Mouse (Mus musculus): Measurements from ENCODE around the gene Srprb.
A peak's percentile ranks its signal among the peaks of the same experiment; 100 is the strongest.
"Not testable (repeated sequence)": the region's sequence is repeated elsewhere in the genome, so short reads cannot be mapped to it uniquely, and the experiment has no call there.

The Srprb gene

DNA sequence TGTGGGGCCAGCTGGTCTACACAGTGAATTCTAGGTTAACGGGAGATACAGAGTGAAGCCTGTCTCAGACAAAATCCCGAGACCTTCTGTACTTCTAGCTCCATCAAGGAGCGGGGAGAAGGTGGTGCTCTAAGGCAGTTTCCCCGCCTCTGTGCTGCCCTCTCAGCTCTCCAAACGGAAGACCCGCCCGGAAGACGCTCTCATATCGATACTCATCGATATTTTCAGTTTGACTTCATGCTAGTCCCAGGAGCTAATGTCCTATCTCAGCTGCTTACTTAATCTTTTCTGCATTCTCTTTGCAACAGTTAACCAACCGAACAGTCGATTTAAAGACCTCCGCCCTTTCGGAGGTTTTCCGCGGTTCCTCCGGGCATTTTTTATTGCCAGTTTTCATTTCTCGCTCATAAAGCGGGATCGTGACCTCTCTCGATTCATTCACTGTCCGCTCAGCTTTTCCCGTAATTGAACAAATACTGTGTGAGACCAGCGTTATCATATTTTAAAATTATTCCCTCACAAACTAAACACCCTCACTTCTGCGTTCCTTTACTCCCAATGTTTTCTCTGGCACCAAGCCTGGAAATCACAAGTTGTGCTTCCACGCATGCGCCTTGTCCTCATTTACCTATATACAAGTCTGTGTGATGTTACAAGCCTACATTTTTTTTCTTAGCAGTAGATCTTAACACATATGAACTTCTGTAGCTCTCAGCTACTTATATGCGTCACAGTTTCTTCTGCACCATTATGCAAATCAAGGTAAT lies 10.9 kb upstream of the Srprb start:
- DNase-seq (ENCODE audit: low spot score in 2 of 2): no peak

DNA sequence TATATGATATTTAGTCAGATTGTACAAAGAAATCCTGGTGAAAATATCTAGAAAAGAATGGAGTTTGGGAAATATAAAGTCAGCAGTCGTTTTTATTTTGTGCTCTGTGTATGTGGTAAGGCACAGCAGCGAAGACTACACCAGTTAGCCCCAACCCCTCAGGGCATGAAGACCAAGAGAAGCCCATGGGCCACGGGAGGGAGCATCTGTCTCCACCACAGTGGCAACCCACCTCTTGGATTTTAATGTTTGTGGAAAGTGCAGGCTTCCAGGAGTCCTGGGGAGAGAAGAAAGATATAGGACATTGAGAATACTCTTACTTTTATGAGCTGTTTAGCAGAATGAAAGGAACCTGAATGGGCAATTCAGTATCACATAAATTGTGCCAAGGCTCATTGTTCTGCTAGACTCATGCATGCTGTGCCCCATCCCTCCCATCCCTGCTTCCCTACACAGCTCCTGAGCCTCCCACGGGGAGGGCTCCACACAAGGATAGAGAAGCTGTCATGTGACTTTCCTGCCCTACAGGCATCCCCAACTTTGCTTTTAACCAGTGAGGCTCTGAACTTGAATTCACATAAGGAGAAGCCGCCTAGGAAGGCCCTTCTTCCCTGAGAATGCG lies 7.0 kb upstream of the Srprb start:
- DNase-seq (ENCODE audit: low spot score in 2 of 2): no peak

DNA sequence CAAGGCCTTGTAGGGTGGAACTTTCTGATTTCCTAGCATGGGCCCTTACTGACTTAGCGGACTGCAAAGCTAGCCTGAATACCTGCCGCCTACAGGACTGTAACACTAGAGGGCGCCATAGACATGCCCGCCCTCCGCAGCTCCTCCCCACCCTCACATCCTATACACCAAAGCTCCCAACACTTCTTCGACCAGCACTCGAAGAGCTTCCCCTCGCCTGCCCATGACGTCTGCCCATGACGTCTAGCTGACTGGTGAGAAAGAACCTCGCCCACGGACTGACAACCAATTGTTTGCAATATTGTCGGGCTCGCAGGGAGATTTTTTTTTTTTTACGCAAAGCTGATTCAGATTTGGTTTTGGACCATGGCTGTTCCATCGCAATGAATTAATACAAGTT lies 5.9 kb upstream of the Srprb start:
- DNase-seq (ENCODE audit: low spot score in 2 of 2): peak; percentile 63 to 69

DNA sequence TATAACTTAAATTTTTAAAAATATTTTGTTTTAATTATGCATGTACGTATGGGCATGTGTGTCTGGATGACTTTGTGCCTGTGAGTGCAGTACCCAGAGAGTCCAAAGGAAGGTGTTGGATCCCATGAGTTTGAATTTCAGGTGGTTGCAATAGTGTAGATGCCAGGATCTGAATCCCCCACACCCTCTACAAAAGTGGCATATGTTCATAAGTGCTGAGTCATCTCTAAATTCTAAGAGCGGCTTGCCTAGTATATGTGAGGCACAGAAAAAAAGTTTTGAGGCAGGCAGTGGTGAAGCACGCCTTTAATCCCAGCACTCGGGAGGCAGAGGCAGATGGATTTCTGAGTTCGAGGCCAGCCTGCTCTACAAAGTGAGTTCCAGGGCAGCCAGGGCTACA lies 3.8 kb upstream of the Srprb start:
- no peak for DNase-seq (ENCODE audit: low spot score in 2 of 2)

DNA sequence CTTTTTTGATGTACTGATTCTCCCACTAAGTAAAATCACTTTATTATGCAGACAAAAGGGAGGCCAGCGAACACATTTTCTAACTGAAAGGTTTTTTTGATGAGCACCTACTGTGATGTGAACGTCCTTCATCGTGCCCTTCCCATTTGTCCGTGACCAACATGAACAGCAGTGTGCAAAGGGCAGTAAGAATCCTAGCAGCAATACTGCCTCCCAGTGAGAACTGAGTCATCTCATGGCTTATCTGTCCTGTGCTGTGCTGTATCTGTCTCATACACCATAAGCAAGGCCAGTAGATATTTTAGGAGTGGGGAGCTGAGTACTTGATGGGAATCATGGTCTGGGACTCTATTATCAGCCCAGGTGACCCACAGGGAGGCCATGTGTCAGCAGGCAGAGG lies 13.5 kb downstream of the Srprb start:
- no peak for DNase-seq (ENCODE audit: low spot score in 2 of 2)

DNA sequence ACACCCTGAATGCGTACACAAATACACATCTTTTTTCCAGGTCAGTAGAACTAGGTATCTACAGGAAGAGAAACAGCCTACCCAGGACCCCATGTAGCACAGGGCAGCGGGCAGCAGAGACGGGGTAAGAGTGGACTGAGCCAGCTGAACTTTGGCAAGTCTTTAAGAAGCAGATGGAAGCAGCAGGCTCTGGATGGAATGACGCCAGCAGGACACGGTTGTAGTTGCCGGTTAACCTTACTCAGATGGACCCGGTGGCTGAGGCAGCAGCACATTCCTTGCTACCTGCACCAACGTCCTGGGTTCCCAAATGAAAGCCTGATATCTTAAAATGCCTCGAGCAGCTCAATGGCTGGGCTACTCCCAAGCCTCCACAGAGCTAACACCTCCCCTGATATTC lies 15.2 kb downstream of the Srprb start:
- no peak for DNase-seq (ENCODE audit: low spot score in 2 of 2)

DNA sequence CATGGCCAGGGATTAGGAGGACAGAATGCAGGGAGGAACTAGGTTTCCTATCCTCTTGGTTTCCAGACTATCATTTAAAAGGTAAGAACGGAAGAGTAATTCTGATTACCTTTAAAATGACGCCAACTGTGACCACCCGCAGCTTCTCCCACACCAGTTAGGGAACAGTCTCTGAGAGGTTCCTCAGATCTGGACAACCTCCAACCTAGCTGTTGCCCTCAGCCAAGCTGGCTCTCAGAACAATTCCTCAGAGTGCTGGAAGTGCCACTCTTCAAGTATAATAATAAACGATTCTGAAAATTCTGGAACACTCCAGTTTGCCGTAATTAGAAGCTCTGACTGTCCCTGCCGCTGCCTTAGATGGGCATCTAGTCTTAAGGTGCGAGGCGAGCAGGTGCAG lies 16.0 kb downstream of the Srprb start:
- DNase-seq (ENCODE audit: low spot score in 2 of 2): no peak

DNA sequence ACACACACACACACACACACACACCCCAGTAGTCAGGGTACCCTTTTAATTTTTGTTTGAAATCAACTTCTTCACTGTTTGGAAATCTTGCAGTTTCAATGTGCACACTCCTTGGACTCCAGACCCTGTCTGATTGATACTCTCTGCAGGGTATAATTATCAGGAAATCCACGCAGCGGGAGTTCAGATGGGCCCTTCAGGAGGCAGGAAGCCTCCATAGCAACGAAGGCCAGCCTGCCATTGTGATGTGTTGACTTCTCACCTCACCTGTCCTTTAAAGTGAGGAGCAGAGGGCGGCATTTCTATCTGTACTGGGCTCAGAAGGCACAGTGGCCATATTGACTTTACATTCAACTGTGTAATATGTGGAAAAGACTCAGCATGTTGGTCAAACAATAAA lies 17.1 kb downstream of the Srprb start:
- DNase-seq (ENCODE audit: low spot score in 2 of 2): no peak

DNA sequence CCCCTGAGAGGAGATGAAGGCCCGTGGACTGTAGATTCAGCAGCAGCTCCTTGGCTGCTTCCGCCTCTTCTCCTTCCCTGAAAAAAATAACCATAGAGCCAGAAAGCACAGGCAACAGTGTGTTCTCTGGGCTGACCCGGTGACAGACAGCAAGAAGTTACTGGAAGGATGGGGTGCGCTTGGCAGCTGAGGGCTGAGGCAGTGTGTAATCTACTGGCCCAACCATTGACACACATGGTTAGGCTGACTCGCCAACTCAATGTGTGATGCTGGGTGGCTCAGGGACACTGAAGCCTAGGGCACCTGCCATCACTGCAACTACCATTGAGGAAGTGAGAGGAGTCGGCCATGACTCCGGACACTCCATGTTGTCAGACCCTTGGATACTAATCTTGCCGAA lies 20.1 kb downstream of the Srprb start:
- DNase-seq (ENCODE audit: low spot score in 2 of 2): no peak

DNA sequence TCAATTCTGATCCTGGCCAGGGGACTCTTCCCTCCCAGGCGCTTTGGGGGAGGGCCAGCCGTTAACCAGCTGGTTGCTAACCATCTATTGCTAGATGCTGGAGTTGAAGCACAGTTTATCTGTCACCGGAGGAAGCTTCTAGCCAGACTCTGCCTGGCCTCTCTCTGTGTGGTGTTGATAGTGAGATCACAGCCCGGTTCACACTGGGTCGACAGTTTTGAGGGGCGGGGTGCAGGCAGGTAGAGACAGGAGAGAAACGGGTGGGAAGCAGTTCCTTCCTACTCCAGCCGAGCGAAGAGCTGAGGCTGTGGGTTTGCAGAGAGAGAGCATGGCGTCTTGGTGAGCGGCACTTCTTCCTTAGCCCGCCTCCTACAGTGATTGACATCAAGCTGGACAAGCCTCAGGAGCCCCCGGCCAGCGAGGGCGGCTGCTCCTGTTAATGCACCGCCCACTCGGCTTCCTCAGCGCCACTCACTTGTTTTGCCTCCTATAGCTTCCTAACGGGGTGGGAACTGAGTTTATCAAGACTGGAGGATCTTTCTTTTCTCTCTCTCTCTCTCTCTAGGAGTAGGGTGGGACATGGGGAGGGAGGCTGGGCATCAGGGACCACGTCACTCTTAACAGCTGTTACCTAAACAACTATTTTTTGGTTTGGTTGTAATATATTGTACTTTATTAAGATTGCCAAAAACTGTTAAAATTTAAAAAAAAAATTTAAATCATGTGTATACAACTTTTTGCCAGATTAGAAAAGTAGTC lies 21.0 kb downstream of the Srprb start:
- peak; percentile 51 to 67 for DNase-seq (ENCODE audit: low spot score in 2 of 2)

DNA sequence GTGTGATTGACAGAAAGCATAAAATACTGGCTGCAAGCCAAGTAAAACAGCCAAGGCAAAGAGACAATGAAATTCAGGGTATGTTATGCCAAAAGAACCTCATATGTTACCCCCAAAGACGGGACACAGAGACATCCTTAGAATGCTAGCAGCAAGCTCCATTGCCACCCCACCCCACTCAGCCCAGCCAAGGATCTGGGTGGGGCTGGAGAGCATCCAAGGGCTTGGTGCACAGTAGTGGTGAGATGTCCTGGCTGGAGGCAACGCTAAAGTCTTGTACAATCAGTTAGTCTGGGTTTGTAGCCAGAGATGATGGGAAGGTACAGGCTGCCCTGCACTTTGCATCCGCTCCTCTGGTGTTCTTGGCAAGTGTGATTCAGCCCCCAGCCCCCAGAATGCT lies 21.6 kb downstream of the Srprb start:
- DNase-seq (ENCODE audit: low spot score in 2 of 2): no peak

DNA sequence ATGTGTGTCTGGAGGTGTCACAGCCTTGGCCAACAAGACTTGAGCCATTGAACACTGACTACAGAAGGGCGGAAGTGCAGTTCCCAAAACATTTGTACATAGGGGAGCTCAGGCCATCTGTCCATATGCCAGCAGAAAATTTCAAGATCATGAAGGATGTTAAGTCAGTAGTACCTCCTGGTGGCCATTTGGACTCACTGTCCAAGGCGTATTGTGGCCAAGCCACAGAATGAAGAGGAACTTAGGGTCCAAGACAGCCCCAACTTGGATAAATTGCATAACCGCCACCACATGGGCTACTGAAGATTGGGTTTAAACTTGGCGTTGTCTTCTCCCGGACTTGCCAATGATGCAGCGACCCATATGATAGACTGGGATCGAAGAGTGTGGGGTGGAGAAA lies 26.2 kb downstream of the Srprb start:
- DNase-seq (ENCODE audit: low spot score in 2 of 2): no peak

DNA sequence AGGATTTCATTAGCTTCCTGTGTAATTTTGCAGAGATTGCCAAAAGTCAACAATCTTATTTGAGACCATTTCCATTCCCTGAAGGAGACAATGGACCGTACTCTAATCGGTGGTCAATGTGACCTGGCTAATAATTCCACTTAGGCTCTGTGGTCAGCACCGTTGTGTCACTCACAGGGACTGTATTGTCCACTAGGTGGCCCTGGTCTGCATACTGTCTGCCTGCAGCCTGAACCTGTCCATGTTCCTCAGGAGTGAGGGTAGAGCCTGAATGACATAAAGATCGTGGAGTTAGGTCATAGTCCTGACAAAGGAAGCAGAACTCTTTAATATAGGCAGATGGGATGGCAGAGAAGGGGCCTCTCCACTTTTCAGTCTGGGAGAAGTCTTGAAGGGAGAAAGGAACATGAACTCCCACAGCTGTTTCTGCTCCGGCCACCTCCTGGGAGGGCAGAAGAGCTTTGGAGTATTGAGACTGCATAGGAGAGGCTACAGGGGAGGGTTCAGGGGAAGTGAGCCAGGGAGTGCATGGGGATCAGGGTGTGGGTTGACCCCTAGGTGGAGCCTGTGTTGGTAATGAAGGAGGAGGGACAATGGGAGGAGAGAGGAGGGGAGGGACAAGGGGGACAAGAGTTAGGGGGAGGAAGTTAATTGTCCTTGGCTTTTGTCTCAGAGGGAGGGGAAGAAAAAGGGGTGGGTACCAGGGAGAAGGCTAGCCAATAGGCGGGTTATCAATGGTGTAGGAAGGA lies 27.0 kb downstream of the Srprb start:
- no peak for DNase-seq (ENCODE audit: low spot score in 2 of 2)

DNA sequence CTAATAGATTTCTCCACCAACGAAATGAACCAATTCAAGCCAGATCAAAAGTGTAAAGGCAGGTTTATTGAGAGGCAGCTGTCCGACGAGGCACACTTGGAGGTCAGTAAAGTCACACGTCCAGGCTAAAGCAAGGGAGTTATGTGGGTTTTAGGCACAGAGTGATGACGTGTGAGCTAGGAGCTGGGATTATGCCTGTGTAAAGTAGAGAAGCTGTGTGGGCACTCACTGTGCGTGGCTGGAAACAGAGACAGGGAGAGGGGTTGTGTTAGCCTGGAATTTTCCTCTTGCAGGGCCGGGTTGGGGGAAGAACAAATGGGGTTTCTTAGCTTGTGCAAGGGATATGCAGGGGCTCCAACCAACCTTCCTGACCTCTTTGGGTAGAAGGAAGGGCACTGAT lies 33.2 kb downstream of the Srprb start:
- peak; percentile 45 to 62 for DNase-seq (ENCODE audit: low spot score in 2 of 2)

DNA sequence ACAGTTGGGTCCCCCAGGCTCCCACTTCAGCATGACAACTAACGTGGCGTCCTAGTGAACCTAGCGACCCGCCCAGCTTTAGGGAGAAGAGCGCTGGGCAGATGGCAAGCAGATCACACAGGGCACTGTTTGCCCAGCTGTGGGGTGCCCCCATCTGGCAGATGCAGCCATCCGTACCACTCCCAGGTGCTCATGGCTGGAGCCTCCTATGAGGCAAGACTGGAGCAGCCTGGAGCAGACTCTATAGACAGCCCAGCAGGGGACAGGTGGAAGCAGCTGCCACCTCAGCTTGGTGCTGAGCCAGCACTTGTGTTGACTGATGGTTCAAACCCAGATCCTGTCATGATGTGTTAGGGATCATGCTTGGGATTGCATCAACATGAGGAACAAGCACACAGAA lies 33.9 kb downstream of the Srprb start:
- DNase-seq (ENCODE audit: low spot score in 2 of 2): no peak

DNA sequence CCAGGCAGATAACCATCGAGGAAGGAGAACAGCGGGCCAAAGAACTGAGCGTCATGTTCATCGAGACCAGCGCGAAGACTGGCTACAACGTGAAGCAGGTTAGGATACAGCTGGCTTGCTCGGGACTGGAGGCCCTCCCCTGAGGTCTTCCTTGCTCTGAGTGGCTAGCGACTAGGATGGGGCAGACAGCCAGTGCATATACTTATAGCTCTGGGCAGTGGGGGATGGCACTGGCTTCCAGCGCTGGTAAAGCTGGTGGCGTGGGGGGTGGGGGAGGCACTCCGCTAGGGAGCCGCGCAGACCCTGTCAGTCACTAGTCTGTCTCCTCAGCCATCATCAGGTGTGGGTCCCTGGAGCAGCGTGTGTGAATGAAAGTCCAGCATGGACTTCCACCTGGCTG lies 38.1 kb downstream of the Srprb start:
- DNase-seq (ENCODE audit: low spot score in 2 of 2): no peak

DNA sequence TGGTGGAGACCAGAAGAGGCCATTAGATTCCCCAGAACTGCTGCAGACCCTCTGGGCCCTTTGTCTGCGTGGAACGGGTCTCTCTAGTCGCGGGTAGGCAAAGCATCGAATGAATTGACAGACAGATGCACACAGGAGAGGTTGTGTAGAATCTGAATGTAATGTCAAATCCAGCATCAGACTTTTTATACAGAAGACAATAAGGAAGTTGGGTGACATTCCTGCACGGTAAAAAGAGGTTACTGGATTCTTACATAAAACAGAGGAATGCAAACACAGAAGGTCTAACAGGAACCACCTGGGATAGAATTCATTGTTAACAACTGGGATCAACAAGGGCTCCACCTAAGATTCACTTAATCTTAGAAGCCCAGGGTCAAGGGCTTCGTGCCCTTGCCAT lies 46.8 kb downstream of the Srprb start:
- not testable (repeated sequence) for DNase-seq (ENCODE audit: low spot score in 2 of 2)

DNA sequence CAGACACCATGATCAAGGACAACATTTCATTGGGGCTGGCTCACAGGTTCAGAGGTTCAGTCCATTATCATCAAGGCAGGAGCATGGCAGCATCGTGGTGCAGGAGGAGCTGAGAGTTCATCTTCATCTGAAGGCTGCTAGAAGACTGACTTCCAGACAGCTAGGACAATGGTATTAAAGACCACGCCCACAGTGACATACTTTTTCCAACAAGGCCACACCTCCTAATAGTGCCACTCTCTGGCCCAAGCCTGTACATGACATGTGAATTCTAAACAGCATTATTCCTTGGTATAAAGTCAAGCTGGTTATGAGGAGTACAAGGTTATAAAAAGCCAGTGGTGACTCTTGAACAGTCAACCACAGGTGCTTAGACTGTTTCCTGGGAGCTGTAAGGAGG lies 47.4 kb downstream of the Srprb start:
- no peak for DNase-seq (ENCODE audit: low spot score in 2 of 2)

DNA sequence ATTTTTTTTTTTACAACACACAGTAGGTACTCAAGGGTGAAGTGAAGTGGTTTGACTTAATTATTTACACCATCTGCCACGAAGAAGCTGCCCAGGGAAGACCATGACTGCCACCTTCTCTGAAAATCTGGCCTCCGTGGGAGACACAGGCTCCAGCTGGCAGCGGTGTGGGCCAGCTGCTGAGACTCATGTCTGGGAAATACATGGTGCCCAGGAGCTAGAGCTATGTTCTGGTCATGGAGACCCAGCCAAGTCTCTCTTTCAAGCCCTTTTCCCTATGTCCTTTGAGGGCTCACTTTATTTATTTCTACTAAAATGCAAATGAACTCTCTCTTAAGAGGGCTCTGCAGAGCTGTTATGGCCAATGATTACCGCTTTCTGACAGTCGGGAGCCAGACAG lies 48.7 kb downstream of the Srprb start:
- no peak for DNase-seq (ENCODE audit: low spot score in 2 of 2)

DNA sequence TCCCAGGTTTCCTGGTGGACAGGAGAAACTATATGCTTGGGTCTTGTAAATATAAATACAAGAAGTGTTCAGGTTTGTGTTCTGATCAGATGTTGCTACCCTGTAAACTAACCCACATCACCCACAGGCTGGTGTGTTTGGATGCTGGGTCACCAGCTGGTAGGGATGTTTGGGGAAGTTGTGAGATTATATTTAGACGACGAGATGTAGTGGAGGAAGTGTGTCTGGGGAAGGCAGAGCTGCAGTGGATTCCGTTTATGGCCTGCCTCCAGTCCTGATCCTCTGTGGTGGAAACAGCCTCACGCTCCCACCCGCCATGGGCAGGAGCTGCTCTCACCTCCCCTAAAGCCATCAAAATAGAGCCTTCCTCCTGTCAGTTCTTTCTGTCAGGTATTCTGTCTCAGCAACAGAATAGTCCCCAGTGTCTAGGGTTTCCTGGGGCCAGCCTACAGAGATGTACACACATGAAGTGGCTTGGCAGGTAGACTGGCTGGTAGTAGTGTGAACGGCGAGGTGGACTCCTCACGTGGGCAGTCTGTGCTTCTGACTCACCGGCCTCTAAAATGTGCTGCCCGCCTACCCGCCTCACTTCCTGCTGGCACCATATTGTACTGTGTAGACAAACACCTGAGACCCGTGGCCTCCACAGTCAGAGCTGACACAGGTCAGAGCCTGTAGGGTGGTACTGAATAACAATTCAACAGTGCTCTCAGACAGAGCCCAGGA lies 52.7 kb downstream of the Srprb start:
- no peak for DNase-seq (ENCODE audit: low spot score in 2 of 2)

DNA sequence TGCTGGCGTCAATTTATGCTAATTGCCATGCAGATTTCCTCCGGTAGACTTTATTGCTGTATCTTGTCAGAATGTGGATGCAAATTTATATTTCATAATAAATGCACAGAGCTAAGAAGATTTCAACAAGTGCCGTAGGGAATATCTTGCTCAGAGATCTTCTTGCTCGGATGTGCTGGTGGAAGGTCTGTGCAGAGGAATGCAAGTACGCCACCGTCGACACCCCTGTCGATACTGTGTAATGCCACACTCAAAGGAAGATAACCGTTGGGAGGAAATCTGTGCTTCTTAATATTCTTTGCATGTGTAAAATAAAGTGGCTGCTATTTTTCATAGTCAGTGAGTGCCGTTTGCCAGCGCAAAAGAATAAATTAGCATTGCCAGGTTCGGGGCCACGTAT lies 54.8 kb downstream of the Srprb start:
- no peak for DNase-seq (ENCODE audit: low spot score in 2 of 2)

DNA sequence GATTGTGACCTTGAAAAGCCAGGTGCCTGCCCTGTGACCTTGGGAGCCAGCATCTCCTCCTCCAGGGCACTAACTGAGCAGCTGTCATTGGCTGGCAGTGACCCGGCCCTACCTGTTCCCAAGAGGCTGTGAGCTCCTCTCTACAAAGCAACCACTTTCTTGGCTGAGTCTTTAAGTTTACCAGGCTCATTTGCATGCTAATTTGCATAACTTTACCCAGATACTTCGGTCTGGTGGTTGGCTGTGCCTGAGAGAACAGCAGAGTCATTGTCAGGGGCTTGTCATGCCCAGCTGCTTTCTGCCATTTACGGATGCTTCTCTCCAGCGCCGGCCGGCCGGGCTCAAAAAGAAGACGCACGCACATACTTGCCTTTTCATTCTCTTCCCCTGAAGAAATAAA lies 55.2 kb downstream of the Srprb start:
- peak; percentile 49 to 53 for DNase-seq (ENCODE audit: low spot score in 2 of 2)
